Mouse (Mus musculus) cortical plate, adult 2 months (tissue): ENCODE data around the gene Ttc9b.

Experiments
- CTCF ChIP-seq: fragments of 200-500 bp; IDR thresholded peaks from 2 replicates; pipeline ENCODE4 v1.5.1; 2011; ENCODE audit warnings: mild to moderate bottlenecking, control low read depth, low read length; ENCODE audit not compliant: insufficient read depth; ENCODE audit errors: extremely low read depth
- POLR2A ChIP-seq: fragments of 200-500 bp; IDR thresholded peaks from 2 replicates; pipeline ENCODE4 v1.6.1; 2011; ENCODE audit warnings: mild to moderate bottlenecking, low read length, control low read depth; ENCODE audit not compliant: insufficient read depth; ENCODE audit errors: extremely low read depth

GRCm38 (mm10) chr7:27685681-27686080, 32.0 kb downstream of the Ttc9b start:
- no peak for TF ChIP-seq POLR2A
- peak; percentile 55 for TF ChIP-seq CTCF
